Mouse (Mus musculus): Measurements from ENCODE around the gene Rgs6. TPM values are rescaled to one million over a fixed set of nuclear protein-coding genes. Genes with fewer than 3 reads are reported as not detected.

The Rgs6 gene
- polyA plus RNA-seq, 1 experiment from 2014 or later = 14.3 TPM

GRCm38 (mm10) chr12:83110711-83111110 is 522.6 kb downstream of the Rgs6 start:
- whole genome bisulfite sequencing (ENCODE audit: insufficient replicate concordance) = 38% methylated on average over 3 of the region's 3 CpGs
- Histone ChIP-seq H3K4me3 (ENCODE audit: low read depth, low read length) (no peak overlapping the region), H3K9ac (ENCODE audit: low read depth, low read length) (no peak overlapping the region), H3K36me3 (ENCODE audit: control insufficient read depth, insufficient read depth, low read length) (no peaks in the 10 kb centered on the region), H3K27me3 (ENCODE audit: control insufficient read depth, insufficient read depth, low read length) (no peaks in the 10 kb centered on the region), H3K27ac (ENCODE audit: low read depth, low read length) (no peak overlapping the region), H3K4me2 (no peak overlapping the region), H3K9me3 (replicated peaks; ENCODE audit: control insufficient read depth, low read length) (no peaks in the 10 kb centered on the region), H3K4me1 (ENCODE audit: control insufficient read depth, insufficient read depth, low read length) (peaks cover 15% of the 10 kb centered on the region)
- no peak for ATAC-seq (replicated peaks; ENCODE audit: insufficient number of reproducible peaks, low FRiP score, low TSS enrichment)

- Histone ChIP-seq H3K36me3 (ENCODE audit: control insufficient read depth, insufficient read depth, low read length) (no peaks in the 10 kb centered on the region), H3K27ac (ENCODE audit: low read depth, low read length) (no peak overlapping the region), H3K9ac (ENCODE audit: low read depth, low read length) (no peak overlapping the region), H3K27me3 (ENCODE audit: control insufficient read depth, insufficient read depth, low read length) (no peaks in the 10 kb centered on the region), H3K4me3 (ENCODE audit: low read depth, low read length) (no peak overlapping the region), H3K4me2 (no peak overlapping the region), H3K4me1 (ENCODE audit: control insufficient read depth, insufficient read depth, low read length) (peaks cover 8% of the 10 kb centered on the region), H3K9me3 (replicated peaks; ENCODE audit: control insufficient read depth, low read length) (no peaks in the 10 kb centered on the region)
- WGBS (ENCODE audit: insufficient replicate concordance) = 82% methylated on average over 5 of the region's 5 CpGs
- no peak for ATAC-seq (replicated peaks; ENCODE audit: insufficient number of reproducible peaks, low FRiP score, low TSS enrichment)
These were observed 524.2 kb downstream of the Rgs6 start for GRCm38 (mm10) chr12:83112283-83112682.

- H3K36me3 ChIP-seq (ENCODE audit: control insufficient read depth, insufficient read depth, low read length) = no peaks in the 10 kb centered on the region
- no peaks in the 10 kb centered on the region for H3K9me3 ChIP-seq (replicated peaks; ENCODE audit: control insufficient read depth, low read length)
- no peak overlapping the region; the same call in 1 of the 2 replicates for H3K4me2 ChIP-seq
- no peak for ATAC-seq (replicated peaks; ENCODE audit: insufficient number of reproducible peaks, low FRiP score, low TSS enrichment)
- peaks cover 8% of the 10 kb centered on the region for H3K4me1 ChIP-seq (ENCODE audit: control insufficient read depth, insufficient read depth, low read length)
- no peaks in the 10 kb centered on the region for H3K27me3 ChIP-seq (ENCODE audit: control insufficient read depth, insufficient read depth, low read length)
- no peak overlapping the region for H3K27ac ChIP-seq (ENCODE audit: low read depth, low read length)
- H3K4me3 ChIP-seq (ENCODE audit: low read depth, low read length) = no peak overlapping the region
- 60% methylated on average over 6 of the region's 6 CpGs for whole genome bisulfite sequencing (ENCODE audit: insufficient replicate concordance)
- peak overlapping the region; percentile 28; the same call in 1 of the 2 replicates for H3K9ac ChIP-seq (ENCODE audit: low read depth, low read length)
These were observed 525.0 kb downstream of the Rgs6 start for GRCm38 (mm10) chr12:83112901-83113628.

- 60% methylated on average over 3 of the region's 3 CpGs for WGBS (ENCODE audit: insufficient replicate concordance)
- Histone ChIP-seq H3K36me3 (ENCODE audit: control insufficient read depth, insufficient read depth, low read length) (no peaks in the 10 kb centered on the region), H3K9me3 (replicated peaks; ENCODE audit: control insufficient read depth, low read length) (no peaks in the 10 kb centered on the region), H3K27ac (ENCODE audit: low read depth, low read length) (no peak overlapping the region), H3K4me3 (ENCODE audit: low read depth, low read length) (no peak overlapping the region), H3K4me2 (no peak overlapping the region), H3K4me1 (ENCODE audit: control insufficient read depth, insufficient read depth, low read length) (peaks cover 8% of the 10 kb centered on the region), H3K9ac (ENCODE audit: low read depth, low read length) (no peak overlapping the region), H3K27me3 (ENCODE audit: control insufficient read depth, insufficient read depth, low read length) (no peaks in the 10 kb centered on the region)
- no peak for ATAC-seq (replicated peaks; ENCODE audit: insufficient number of reproducible peaks, low FRiP score, low TSS enrichment)
These were observed 525.9 kb downstream of the Rgs6 start for GRCm38 (mm10) chr12:83113971-83114370.

- no peak overlapping the region for H3K4me3 ChIP-seq (ENCODE audit: low read depth, low read length)
These were observed 526.4 kb downstream of the Rgs6 start for GRCm38 (mm10) chr12:83114396-83115053.

GRCm38 (mm10) chr12:83124111-83124510 is 536.0 kb downstream of the Rgs6 start:
- Histone ChIP-seq H3K9me3 (replicated peaks; ENCODE audit: control insufficient read depth, low read length) (no peaks in the 10 kb centered on the region), H3K27me3 (ENCODE audit: control insufficient read depth, insufficient read depth, low read length) (no peaks in the 10 kb centered on the region), H3K27ac (ENCODE audit: low read depth, low read length) (no peak overlapping the region), H3K9ac (ENCODE audit: low read depth, low read length) (no peak overlapping the region), H3K36me3 (ENCODE audit: control insufficient read depth, insufficient read depth, low read length) (no peaks in the 10 kb centered on the region), H3K4me3 (ENCODE audit: low read depth, low read length) (no peak overlapping the region), H3K4me1 (ENCODE audit: control insufficient read depth, insufficient read depth, low read length) (0 out of 2 replicates have a peak, but pooled peaks cover 2% of the 10 kb centered on the region), H3K4me2 (no peak overlapping the region)
- 47% methylated on average over 3 of the region's 3 CpGs for WGBS (ENCODE audit: insufficient replicate concordance)
- ATAC-seq (replicated peaks; ENCODE audit: insufficient number of reproducible peaks, low FRiP score, low TSS enrichment) = no peak

More at GRCm38 (mm10) chr12:83114396-83115053, 526.4 kb downstream of the Rgs6 start:
- H3K4me1 ChIP-seq (ENCODE audit: control insufficient read depth, insufficient read depth, low read length) = peaks cover 8% of the 10 kb centered on the region
- no peak overlapping the region for H3K4me2 ChIP-seq
- H3K27ac ChIP-seq (ENCODE audit: low read depth, low read length) = no peak overlapping the region
- no peaks in the 10 kb centered on the region for H3K36me3 ChIP-seq (ENCODE audit: control insufficient read depth, insufficient read depth, low read length)
- 41% methylated on average over 5 of the region's 5 CpGs for WGBS (ENCODE audit: insufficient replicate concordance)
- no peak overlapping the region for H3K9ac ChIP-seq (ENCODE audit: low read depth, low read length)
- ATAC-seq (replicated peaks; ENCODE audit: insufficient number of reproducible peaks, low FRiP score, low TSS enrichment) = no peak
- no peaks in the 10 kb centered on the region for H3K9me3 ChIP-seq (replicated peaks; ENCODE audit: control insufficient read depth, low read length)
- H3K27me3 ChIP-seq (ENCODE audit: control insufficient read depth, insufficient read depth, low read length) = no peaks in the 10 kb centered on the region

GRCm38 (mm10) chr12:83125284-83125683 is 537.2 kb downstream of the Rgs6 start:
- Histone ChIP-seq H3K36me3 (ENCODE audit: control insufficient read depth, insufficient read depth, low read length) (no peaks in the 10 kb centered on the region), H3K9ac (ENCODE audit: low read depth, low read length) (no peak overlapping the region), H3K4me1 (ENCODE audit: control insufficient read depth, insufficient read depth, low read length) (0 out of 2 replicates have a peak, but pooled peaks cover 2% of the 10 kb centered on the region), H3K4me3 (ENCODE audit: low read depth, low read length) (no peak overlapping the region), H3K27me3 (ENCODE audit: control insufficient read depth, insufficient read depth, low read length) (no peaks in the 10 kb centered on the region), H3K4me2 (no peak overlapping the region), H3K9me3 (replicated peaks; ENCODE audit: control insufficient read depth, low read length) (no peaks in the 10 kb centered on the region), H3K27ac (ENCODE audit: low read depth, low read length) (no peak overlapping the region)
- ATAC-seq (replicated peaks; ENCODE audit: insufficient number of reproducible peaks, low FRiP score, low TSS enrichment) = no peak
- 82% methylated on average over 4 of the region's 4 CpGs for WGBS (ENCODE audit: insufficient replicate concordance)

- Histone ChIP-seq H3K4me3 (ENCODE audit: low read depth, low read length) (no peak overlapping the region), H3K4me1 (ENCODE audit: control insufficient read depth, insufficient read depth, low read length) (0 out of 2 replicates have a peak, but pooled peaks cover 2% of the 10 kb centered on the region), H3K36me3 (ENCODE audit: control insufficient read depth, insufficient read depth, low read length) (no peaks in the 10 kb centered on the region), H3K27ac (ENCODE audit: low read depth, low read length) (no peak overlapping the region), H3K9ac (ENCODE audit: low read depth, low read length) (no peak overlapping the region), H3K9me3 (replicated peaks; ENCODE audit: control insufficient read depth, low read length) (no peaks in the 10 kb centered on the region), H3K4me2 (no peak overlapping the region), H3K27me3 (ENCODE audit: control insufficient read depth, insufficient read depth, low read length) (no peaks in the 10 kb centered on the region)
- WGBS (ENCODE audit: insufficient replicate concordance) = 65% methylated on average over 7 of the region's 7 CpGs
- no peak for ATAC-seq (replicated peaks; ENCODE audit: insufficient number of reproducible peaks, low FRiP score, low TSS enrichment)
These were observed 538.8 kb downstream of the Rgs6 start for GRCm38 (mm10) chr12:83126923-83127322.
